Mouse (Mus musculus) megakaryocyte progenitor cell, adult 5-6 weeks (primary cell): Measurements from ENCODE around the gene Fam45a. TPM values are rescaled to one million over a fixed set of nuclear protein-coding genes. Genes with fewer than 3 reads are reported as not detected.
"Not testable (repeated sequence)": the region's sequence is repeated elsewhere in the genome, so short reads cannot be mapped to it uniquely, and the experiment has no call there.

Experiments used
- ATAC-seq: replicated peaks from 2 replicates; pipeline ENCODE4 v1.8.0; 2016; ENCODE audit warnings: mild to moderate bottlenecking, moderate TSS enrichment, inconsistent platforms; ENCODE audit not compliant: poor library complexity
- total RNA-seq, 2 experiments: library from RNA; stranded (forward) in 1 of 2; stranded (reverse) in 1 of 2; fragments of 157-497, 149-512 nt in 1 of 2; fragments of 200-1000 nt in 1 of 2; gene quantifications; 2 replicates each; pipeline versions ENCODE4 v1.2.3 to v1.2.4; 2015 to 2017

Gene Fam45a
- total RNA-seq, 2 experiments from 2014 or later, result 18.3 to 33.5 TPM

DNA sequence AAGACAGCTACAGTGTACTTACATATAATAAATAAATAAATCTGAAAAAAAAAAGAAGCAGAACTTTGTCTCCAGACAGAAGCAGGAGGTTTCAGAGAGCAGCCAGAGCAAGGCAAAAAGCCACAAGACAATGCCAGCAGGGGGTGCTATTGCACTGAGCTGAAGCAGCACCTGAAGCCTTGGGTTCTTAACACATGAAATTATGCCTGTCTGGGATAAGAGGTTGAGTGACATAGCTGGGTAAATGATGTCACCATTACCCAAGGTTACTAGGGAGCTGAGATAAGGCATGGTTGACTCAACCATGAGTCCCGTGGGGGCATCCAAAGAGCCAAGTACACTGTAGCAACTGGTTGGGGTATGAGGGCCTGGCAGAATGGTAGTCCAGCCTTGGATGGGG is 26.4 kb downstream of the Fam45a start:
- ATAC-seq, result peak; percentile 99

- ATAC-seq, result peak; percentile 86
Measured at GRCm38 (mm10) chr19:60843324-60843723, 31.9 kb downstream of the Fam45a start.

DNA sequence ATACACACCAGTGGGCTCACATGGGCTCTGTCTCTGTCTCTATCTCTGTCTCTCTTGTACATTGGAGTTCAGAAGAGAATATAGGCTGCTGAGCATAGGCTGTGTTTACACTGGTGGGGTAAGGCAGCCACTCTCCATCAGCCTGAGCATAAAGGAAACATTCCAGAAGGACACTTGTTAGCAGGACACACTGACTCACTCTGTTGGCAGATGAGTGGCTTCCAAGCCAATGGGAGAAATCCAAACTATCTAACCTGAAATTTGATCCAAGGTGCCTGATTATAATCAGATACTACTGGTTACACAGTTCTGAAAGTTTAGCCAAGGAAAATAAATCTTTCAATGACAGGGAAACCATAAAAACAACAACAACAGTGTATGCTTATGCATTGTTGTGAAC is 34.3 kb downstream of the Fam45a start:
- no peak for ATAC-seq

GRCm38 (mm10) chr19:60860868-60861700 is 49.7 kb downstream of the Fam45a start, which contains the start of gene Sfxn4:
Gene Sfxn4, minus strand, starts transcription at chr19:60861479.
- peak; percentile 99 for ATAC-seq

- ATAC-seq, result not testable (repeated sequence)
Measured at GRCm38 (mm10) chr19:60866169-60866568, 54.8 kb downstream of the Fam45a start.

GRCm38 (mm10) chr19:60870489-60870888 is 59.1 kb downstream of the Fam45a start:
- ATAC-seq, result no peak

- ATAC-seq, result no peak
Measured at GRCm38 (mm10) chr19:60871366-60871765, 60.0 kb downstream of the Fam45a start.

DNA sequence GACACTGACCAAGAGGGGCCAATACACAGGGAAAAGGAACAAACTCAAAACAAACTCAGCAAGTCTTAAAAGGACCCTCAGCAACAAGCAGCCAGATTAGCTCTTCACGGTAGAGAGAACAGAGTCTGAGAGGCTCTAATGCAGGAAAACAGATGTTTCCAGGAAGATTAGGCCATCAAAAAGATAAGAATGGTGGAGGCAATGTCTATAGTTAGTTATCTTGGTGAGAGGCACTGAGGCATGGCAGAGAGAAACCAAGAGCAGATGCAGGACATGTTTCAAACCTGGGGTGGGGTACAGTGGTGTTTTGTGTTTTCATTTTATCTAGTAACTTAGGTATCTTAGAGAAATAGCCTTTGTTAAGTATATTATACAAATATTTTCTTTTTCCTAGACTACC is 60.9 kb downstream of the Fam45a start:
- peak; percentile 54 for ATAC-seq

- no peak for ATAC-seq
Measured at GRCm38 (mm10) chr19:60873501-60873900, 62.1 kb downstream of the Fam45a start.

GRCm38 (mm10) chr19:60874064-60874694 is 62.8 kb downstream of the Fam45a start, which contains the start of gene Prdx3:
Gene Prdx3, minus strand, starts transcription at chr19:60874556.
- ATAC-seq, result peak; percentile 96

- ATAC-seq, result 0 out of 2 replicates have a peak, but pooled peaks have one; percentile 23
Measured at GRCm38 (mm10) chr19:60883129-60883528, 71.7 kb downstream of the Fam45a start.

Other genes with a start within 250 kb of the Fam45a start
- 31.2 and 33.4 TPM in 2 replicates for gene Cacul1, start 230.6 kb upstream of the Fam45a start, total RNA-seq (2015)
- 30.1 and 39.1 TPM in 2 replicates for gene Cacul1, start 230.6 kb upstream of the Fam45a start, total RNA-seq (2017)
- 1.7 and 2.0 TPM in 2 replicates for gene Nanos1, start 55.6 kb upstream of the Fam45a start, total RNA-seq (2015)
- gene Nanos1, start 55.6 kb upstream of the Fam45a start, total RNA-seq (2017), result 0.62 and 0.74 TPM in 2 replicates
- gene Eif3a, start 20.9 kb upstream of the Fam45a start, total RNA-seq (2015), result 277 and 314 TPM in 2 replicates
- gene Eif3a, start 20.9 kb upstream of the Fam45a start, total RNA-seq (2017), result 313 and 434 TPM in 2 replicates
- gene Sfxn4, start 49.9 kb downstream of the Fam45a start, total RNA-seq (2015), result 2.6 and 4.3 TPM in 2 replicates
- 1.3 and 1.5 TPM in 2 replicates for gene Sfxn4, start 49.9 kb downstream of the Fam45a start, total RNA-seq (2017)
- 147 and 165 TPM in 2 replicates for gene Prdx3, start 63.0 kb downstream of the Fam45a start, total RNA-seq (2015)
- 117 and 123 TPM in 2 replicates for gene Prdx3, start 63.0 kb downstream of the Fam45a start, total RNA-seq (2017)
- gene Grk5, start 78.2 kb downstream of the Fam45a start, total RNA-seq (2015), result 0.81 and 0.96 TPM in 2 replicates
- gene Grk5, start 78.2 kb downstream of the Fam45a start, total RNA-seq (2017), result 0.88 and 3.3 TPM in 2 replicates